Comparison of ENCODE assay signal across 18 mouse cellular contexts in the genomic region with DNA sequence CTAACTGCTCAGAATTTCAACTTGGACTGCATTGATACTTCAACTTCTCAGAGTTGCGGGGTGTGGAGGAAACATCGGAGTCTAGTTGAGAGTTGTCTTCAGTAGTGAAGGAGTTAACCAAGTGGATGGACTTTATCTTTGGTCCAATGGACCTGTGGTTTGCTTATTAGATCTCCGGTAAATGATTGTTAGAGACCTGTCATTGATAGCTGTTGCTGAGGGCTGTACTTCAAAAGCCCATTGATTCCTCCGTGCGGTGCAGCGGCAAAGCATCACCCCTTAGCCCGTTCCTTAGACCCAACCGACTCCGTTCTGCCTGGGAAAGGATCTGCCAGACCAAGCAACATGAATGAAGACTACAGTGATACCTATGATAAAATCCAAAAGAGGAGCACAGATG. TPM values are rescaled to one million over a fixed set of nuclear protein-coding genes. Genes with fewer than 3 reads are reported as not detected.
DNase-seq lines count a peak whose midpoint lies in the region; ATAC-seq and TF ChIP-seq lines count a peak whose summit lies in the region.
"Had no signal": no experiment of that assay in that cellular context is flagged by ENCODE, and none has a peak within 500 bp of the region (broad histone marks: within the 10 kb centered on the region; RNA-seq: fewer than 3 reads in every experiment).

No protein-coding gene starts in this region.

- TF ChIP-seq EP300 in liver, postnatal 0 days (IDR thresholded peaks at IDR 0.05; ENCODE audit: low read depth) = no peak

- no peak for ATAC-seq in erythroblast, adult 5-6 weeks (replicated peaks; ENCODE audit: low FRiP score, poor library complexity, severe bottlenecking)
- peak; percentile 65 for ATAC-seq in intestine, postnatal 0 days
- ATAC-seq in liver, postnatal 0 days = peak; percentile 83

- H3K27me3 ChIP-seq in erythroblast, embryonic 14.5 days (ENCODE audit: control insufficient read depth) = peaks cover 11% of the 10 kb centered on the region
- no peaks in the 10 kb centered on the region for H3K27me3 ChIP-seq in intestine, postnatal 0 days (replicated peaks; ENCODE audit: control insufficient read depth, insufficient read depth, low read length)
- H3K27me3 ChIP-seq in liver, postnatal 0 days (ENCODE audit: insufficient read depth, low read length) = no peaks in the 10 kb centered on the region

- WGBS in intestine, postnatal 0 days = 37% methylated on average over 9 of the region's 9 CpGs
- 53% methylated on average over 9 of the region's 9 CpGs for WGBS in liver, postnatal 0 days (ENCODE audit: insufficient replicate concordance)

- peak overlapping the region; percentile 35 for H3K4me3 ChIP-seq in erythroblast, embryonic 14.5 days (replicated peaks)
- H3K4me3 ChIP-seq in intestine, postnatal 0 days (ENCODE audit: low read depth, low read length) = peak overlapping the region; percentile 49
- peak overlapping the region; percentile 30 for H3K4me3 ChIP-seq in liver, postnatal 0 days (ENCODE audit: low read depth, low read length)
- H3K4me3 ChIP-seq: heart, embryonic 15.5 days; limb, embryonic 10.5 days had no signal

- H3K36me3 ChIP-seq in erythroblast, embryonic 14.5 days (ENCODE audit: control insufficient read depth) = no peaks in the 10 kb centered on the region
- H3K36me3 ChIP-seq in intestine, postnatal 0 days (ENCODE audit: control insufficient read depth, insufficient read depth) = no peaks in the 10 kb centered on the region
- H3K36me3 ChIP-seq in liver, postnatal 0 days (replicated peaks; ENCODE audit: insufficient read depth, low read length) = no peaks in the 10 kb centered on the region
- H3K36me3 ChIP-seq: heart, embryonic 15.5 days; limb, embryonic 10.5 days had no signal

- H3K4me2 ChIP-seq in intestine, postnatal 0 days (replicated peaks; ENCODE audit: low read depth) = peak overlapping the region; percentile 64
- H3K4me2 ChIP-seq in liver, postnatal 0 days (ENCODE audit: low read depth, low read length) = peak overlapping the region; percentile 74
- H3K4me2 ChIP-seq: heart, embryonic 15.5 days; lung, embryonic 14.5 days had no signal

- peak overlapping the region; percentile 74 for H3K27ac ChIP-seq in intestine, postnatal 0 days (ENCODE audit: low read depth, low read length)
- no peak overlapping the region for H3K27ac ChIP-seq in liver, postnatal 0 days (ENCODE audit: low read depth)
- H3K27ac ChIP-seq: heart, embryonic 15.5 days; limb, embryonic 10.5 days; macrophage had no signal

- DNase-seq in kidney, postnatal 36 days = peak; percentile 39 to 46
- DNase-seq in liver, postnatal 0 days = no peak
- DNase-seq in ovary, postnatal 14 days (ENCODE audit: low spot score) = no peak
- DNase-seq in left cerebral cortex, adult 8-10 months (ENCODE audit: low spot score in 2 of 2) = no peak
- DNase-seq in frontal cortex, postnatal 25 days (ENCODE audit: low spot score in 2 of 2) = no peak
- DNase-seq: adrenal gland, postnatal 10 days; cerebellum, adult 18-20 months; cerebellum, postnatal 36 days; lung, embryonic 14.5 days; right cerebral cortex, adult 18-20 months; thymus, postnatal 25 days had no signal

- no peaks in the 10 kb centered on the region for H3K9me3 ChIP-seq in erythroblast, embryonic 14.5 days (ENCODE audit: control insufficient read depth, low read length)
- H3K9me3 ChIP-seq in intestine, postnatal 0 days (ENCODE audit: control insufficient read depth) = no peaks in the 10 kb centered on the region
- no peaks in the 10 kb centered on the region for H3K9me3 ChIP-seq in liver, postnatal 0 days (ENCODE audit: low read length)
- H3K9me3 ChIP-seq: heart, embryonic 15.5 days; limb, embryonic 10.5 days had no signal

- no peaks in the 10 kb centered on the region; the same call in 1 of the 2 replicates for H3K4me1 ChIP-seq in erythroblast, embryonic 14.5 days (ENCODE audit: control insufficient read depth)
- H3K4me1 ChIP-seq in intestine, postnatal 0 days (replicated peaks; ENCODE audit: control insufficient read depth, insufficient read depth, low read length) = no peaks in the 10 kb centered on the region
- peaks cover 4% of the 10 kb centered on the region; the same call in 1 of the 2 replicates for H3K4me1 ChIP-seq in liver, postnatal 0 days (ENCODE audit: insufficient read depth)
- H3K4me1 ChIP-seq: limb, embryonic 10.5 days had no signal

- no peak for TF ChIP-seq CTCF in intestine, postnatal 0 days (IDR thresholded peaks at IDR 0.05; ENCODE audit: low read depth)
- no peak for TF ChIP-seq CTCF in liver, postnatal 0 days (IDR thresholded peaks at IDR 0.05; ENCODE audit: low read depth)

- H3K9ac ChIP-seq in intestine, postnatal 0 days (ENCODE audit: low read depth, low read length) = peak overlapping the region; percentile 17
- no peak overlapping the region for H3K9ac ChIP-seq in liver, postnatal 0 days (replicated peaks)
- H3K9ac ChIP-seq: heart, embryonic 15.5 days; lung, embryonic 14.5 days had no signal

RNA-seq across cellular contexts. Expression of a gene that starts 28.9 kb away (rescaled TPM):
- polyA plus RNA-seq in erythroblast, embryonic 14.5 days (2012) = 0.04 and 0.05 TPM in 2 replicates
- total RNA-seq in erythroblast, adult 5-6 weeks (2015; ENCODE audit: low replicate concordance) = 2.1 and 4.6 TPM in 2 replicates
- 4.8 and 5.2 TPM in 2 replicates for total RNA-seq in erythroblast, adult 5-6 weeks (2017; ENCODE audit: low replicate concordance)
- 3.1 and 3.6 TPM in 2 replicates for polyA plus RNA-seq in intestine, postnatal 0 days (2015; fragmentation: Nextera tagmentation; extraction: Ambion mirVana)
- polyA plus RNA-seq in liver, postnatal 0 days (2015; fragmentation: Nextera tagmentation; extraction: Ambion mirVana) = 5.5 and 5.8 TPM in 2 replicates
- total RNA-seq in left cerebral cortex, adult 8-10 months (2022) = 10 to 100 TPM; 18.6 to 20.5 (median 18.8) TPM

RNA-seq across cellular contexts. Expression of a gene that starts 53.8 kb away (rescaled TPM):
- polyA plus RNA-seq in erythroblast, embryonic 14.5 days (2012) = not detected in 2 replicates
- total RNA-seq in erythroblast, adult 5-6 weeks (2015; ENCODE audit: low replicate concordance) = 0.21 TPM in 1 of 2 replicates, not detected in the other
- 0.14 TPM in 1 of 2 replicates, not detected in the other for total RNA-seq in erythroblast, adult 5-6 weeks (2017; ENCODE audit: low replicate concordance)
- 20.8 and 26.8 TPM in 2 replicates for polyA plus RNA-seq in intestine, postnatal 0 days (2015; fragmentation: Nextera tagmentation; extraction: Ambion mirVana)
- polyA plus RNA-seq in liver, postnatal 0 days (2015; fragmentation: Nextera tagmentation; extraction: Ambion mirVana) = 0.28 and 0.30 TPM in 2 replicates
- 1 to 10 TPM; 3.8 to 5.3 (median 4.6) TPM for total RNA-seq in left cerebral cortex, adult 8-10 months (2022)
- total RNA-seq: MEL had no signal

RNA-seq across cellular contexts. Expression of a gene that starts 55.9 kb away (rescaled TPM):
- polyA plus RNA-seq in erythroblast, embryonic 14.5 days (2012) = 0.01 TPM in 2 replicates
- total RNA-seq in erythroblast, adult 5-6 weeks (2015; ENCODE audit: low replicate concordance) = 3.1 TPM in 1 of 2 replicates, not detected in the other
- total RNA-seq in erythroblast, adult 5-6 weeks (2017; ENCODE audit: low replicate concordance) = 2.7 and 6.6 TPM in 2 replicates
- 33.8 and 43.1 TPM in 2 replicates for polyA plus RNA-seq in intestine, postnatal 0 days (2015; fragmentation: Nextera tagmentation; extraction: Ambion mirVana)
- polyA plus RNA-seq in liver, postnatal 0 days (2015; fragmentation: Nextera tagmentation; extraction: Ambion mirVana) = 7.0 and 7.7 TPM in 2 replicates
- total RNA-seq in left cerebral cortex, adult 8-10 months (2022) = 100 to 1,000 TPM; 200 to 223 (median 211) TPM

Comparison
In these comparisons a context has a peak if more than half of its experiments do, and no peak if none do; other contexts are left out.
1. DNase-seq: peak in kidney, postnatal 36 days (2 of 2); none in liver, postnatal 0 days (single experiment), ovary, postnatal 14 days (single experiment), left cerebral cortex, adult 8-10 months (0 of 2) and frontal cortex, postnatal 25 days (0 of 2).
2. RNA of a gene that starts 53.8 kb away (polyA plus RNA-seq): 20.8 to 26.8 TPM in intestine, postnatal 0 days; 0.28 to 0.30 TPM in liver, postnatal 0 days and not detected in erythroblast, embryonic 14.5 days; every median in the first group is over 10 times any median in the second.
3. Peak in every context shown above with its lines, with median percentiles within 50 percentile points of each other: H3K4me3 ChIP-seq.